Mouse (Mus musculus): Measurements from ENCODE around the gene Taf5. TPM values are rescaled to one million over a fixed set of nuclear protein-coding genes. Genes with fewer than 3 reads are reported as not detected.

Gene Taf5
- total RNA-seq, 1 experiment from 2014 or later: 18.4 TPM

Other genes with a start within 250 kb of the Taf5 start
- gene Ina, start 53.0 kb upstream of the Taf5 start, total RNA-seq (2017): 0.23 TPM in 1 of 2 replicates, not detected in the other
- 79.9 and 87.5 TPM in 2 replicates for gene Nt5c2, start 52.6 kb upstream of the Taf5 start, total RNA-seq (2017)
- gene Pcgf6, start 16.8 kb upstream of the Taf5 start, total RNA-seq (2017): 12.4 and 14.4 TPM in 2 replicates
- gene Usmg5, start 22.9 kb downstream of the Taf5 start, total RNA-seq (2017): 103 and 125 TPM in 2 replicates
- 19.6 and 23.2 TPM in 2 replicates for gene Pdcd11, start 23.0 kb downstream of the Taf5 start, total RNA-seq (2017)
- 46.8 and 51.0 TPM in 2 replicates for gene Calhm2, start 70.5 kb downstream of the Taf5 start, total RNA-seq (2017)
- not detected in 2 replicates for gene Calhm1, start 76.5 kb downstream of the Taf5 start, total RNA-seq (2017)
- gene Calhm3, start 90.0 kb downstream of the Taf5 start, total RNA-seq (2017): not detected in 2 replicates
- 0.12 TPM in 2 replicates for gene Neurl1a, start 111.1 kb downstream of the Taf5 start, total RNA-seq (2017)

All from neutrophil, adult 5-6 weeks (primary cell).